Mouse (Mus musculus) limb, embryonic 15.5 days (tissue): ENCODE results near the gene Aadacl2. TPM values are rescaled to one million over a fixed set of nuclear protein-coding genes. Genes with fewer than 3 reads are reported as not detected.

Source experiments
- ATAC-seq: fragments of 200-750 bp; cut with Nextera tagmentation; 2 replicates; pipeline ENCODE4 v1.8.0; 2017; ENCODE audit warnings: low read depth, moderate TSS enrichment; ENCODE audit not compliant: insufficient number of reproducible peaks, low FRiP score, low TSS enrichment
- H3K27ac ChIP-seq: fragments of 300-500 bp; sonication (generic); 2 replicates; pipeline ENCODE4 v1.5.1; 2015; ENCODE audit warnings: moderate library complexity, mild to moderate bottlenecking, inconsistent platforms
- H3K27me3 ChIP-seq: fragments of 300-500 bp; sonication (generic); 2 replicates; pipeline ENCODE4 v1.6.1; 2015; ENCODE audit warnings: inconsistent platforms
- H3K36me3 ChIP-seq: fragments of 300-500 bp; sonication (generic); 2 replicates; pipeline ENCODE4 v1.6.1; 2015; ENCODE audit warnings: inconsistent platforms
- H3K4me1 ChIP-seq: fragments of 300-500 bp; sonication (generic); 2 replicates; pipeline ENCODE4 v1.6.1; 2015; ENCODE audit warnings: inconsistent platforms
- H3K4me2 ChIP-seq: fragments of 300-500 bp; sonication (generic); 2 replicates; pipeline ENCODE4 v1.6.1; 2015; ENCODE audit warnings: mild to moderate bottlenecking, inconsistent platforms
- H3K4me3 ChIP-seq: fragments of 300-500 bp; sonication (generic); 2 replicates; pipeline ENCODE4 v1.5.1; 2015; ENCODE audit warnings: mild to moderate bottlenecking, inconsistent platforms
- H3K9ac ChIP-seq: fragments of 300-500 bp; sonication (generic); 2 replicates; pipeline ENCODE4 v1.6.1; 2015; ENCODE audit warnings: inconsistent platforms
- H3K9me3 ChIP-seq: fragments of 300-500 bp; sonication (generic); 2 replicates; pipeline ENCODE4 v1.6.1; 2016; ENCODE audit warnings: inconsistent platforms
- WGBS: fragments of 180-500 bp; shearing (Covaris S2); methylation state at CpG from one replicate; pipeline ENCODE4 v1.1.7; 2015; 5-methylcytosine and 5-hydroxymethylcytosine counted together
- polyA plus RNA-seq: library from polyadenylated mRNA; unstranded; fragments of >200 nt; fragmentation: Nextera tagmentation; extraction: Ambion mirVana; gene quantifications from 2 replicates; pipeline ENCODE4 v1.2.1, GENCODE M21; 2015

The Aadacl2 gene
- 8.3 and 8.5 TPM in 2 replicates for polyA plus RNA-seq

- no peak for ATAC-seq
- H3K36me3 ChIP-seq, result no peaks in the 10 kb centered on the region
- 71% methylated on average over 1 of the region's 1 CpGs for WGBS
- no peak within 1 kb of the TSS for H3K9ac ChIP-seq
- no peak within 1 kb of the TSS for H3K4me3 ChIP-seq
- H3K4me1 ChIP-seq, result no peaks in the 10 kb centered on the region
- no peak within 1 kb of the TSS for H3K27ac ChIP-seq
- H3K4me2 ChIP-seq, result no peak within 1 kb of the TSS
- H3K9me3 ChIP-seq, result no peaks in the 10 kb centered on the region
- H3K27me3 ChIP-seq, result no peaks in the 10 kb centered on the region
Observed at GRCm38 (mm10) chr3:60006443-60006842, at the start of gene Aadacl2. Aadacl2 (plus strand) TSS chr3:60006743.

GRCm38 (mm10) chr3:59970891-59971290, 35.7 kb upstream of the Aadacl2 start:
- H3K27ac ChIP-seq, result no peak overlapping the region
- H3K9me3 ChIP-seq, result no peaks in the 10 kb centered on the region
- H3K4me2 ChIP-seq, result no peak overlapping the region
- H3K27me3 ChIP-seq, result no peaks in the 10 kb centered on the region
- WGBS, result 81% methylated on average over 5 of the region's 5 CpGs
- no peak overlapping the region for H3K4me3 ChIP-seq
- ATAC-seq, result no peak
- H3K9ac ChIP-seq, result no peak overlapping the region
- H3K4me1 ChIP-seq, result no peaks in the 10 kb centered on the region
- no peaks in the 10 kb centered on the region for H3K36me3 ChIP-seq

- ATAC-seq, result no peak
Observed at GRCm38 (mm10) chr3:59974591-59974990, 32.0 kb upstream of the Aadacl2 start.

GRCm38 (mm10) chr3:60003622-60004021, 2.9 kb upstream of the Aadacl2 start:
- Histone ChIP-seq H3K9me3 (no peaks in the 10 kb centered on the region), H3K4me2 (no peak overlapping the region), H3K27ac (no peak overlapping the region), H3K27me3 (no peaks in the 10 kb centered on the region), H3K4me3 (no peak overlapping the region), H3K36me3 (no peaks in the 10 kb centered on the region), H3K4me1 (no peaks in the 10 kb centered on the region), H3K9ac (no peak overlapping the region)
- no peak for ATAC-seq

More at GRCm38 (mm10) chr3:59974591-59974990, 32.0 kb upstream of the Aadacl2 start:
- Histone ChIP-seq H3K27me3 (no peaks in the 10 kb centered on the region), H3K36me3 (no peaks in the 10 kb centered on the region), H3K9ac (no peak overlapping the region), H3K27ac (no peak overlapping the region), H3K9me3 (no peaks in the 10 kb centered on the region), H3K4me1 (no peaks in the 10 kb centered on the region), H3K4me2 (no peak overlapping the region), H3K4me3 (no peak overlapping the region)

- Histone ChIP-seq H3K9ac (no peak within 1 kb of the TSS), H3K36me3 (no peaks in the 10 kb centered on the region), H3K9me3 (no peaks in the 10 kb centered on the region), H3K4me1 (no peaks in the 10 kb centered on the region), H3K4me3 (no peak within 1 kb of the TSS), H3K27me3 (no peaks in the 10 kb centered on the region), H3K4me2 (no peak within 1 kb of the TSS), H3K27ac (no peak within 1 kb of the TSS)
- no peak for ATAC-seq
- 73% methylated on average over 1 of the region's 1 CpGs for WGBS
Observed at GRCm38 (mm10) chr3:60025417-60025816, 18.9 kb downstream of the Aadacl2 start, which contains the start of gene Aadac. Aadac (plus strand) TSS chr3:60025717.

GRCm38 (mm10) chr3:60031511-60031910, 25.0 kb downstream of the Aadacl2 start:
- H3K9ac ChIP-seq, result no peak overlapping the region
- no peaks in the 10 kb centered on the region for H3K9me3 ChIP-seq
- no peak for ATAC-seq
- H3K27ac ChIP-seq, result no peak overlapping the region
- no peak overlapping the region for H3K4me2 ChIP-seq
- H3K36me3 ChIP-seq, result no peaks in the 10 kb centered on the region
- H3K27me3 ChIP-seq, result no peaks in the 10 kb centered on the region
- WGBS, result 72% methylated on average over 4 of the region's 4 CpGs
- H3K4me3 ChIP-seq, result no peak overlapping the region
- no peaks in the 10 kb centered on the region for H3K4me1 ChIP-seq

- no peak for ATAC-seq
- WGBS, result 71% methylated on average over 3 of the region's 3 CpGs
- no peaks in the 10 kb centered on the region for H3K9me3 ChIP-seq
- H3K27me3 ChIP-seq, result no peaks in the 10 kb centered on the region
- no peaks in the 10 kb centered on the region for H3K36me3 ChIP-seq
- no peak overlapping the region for H3K4me3 ChIP-seq
- no peaks in the 10 kb centered on the region for H3K4me1 ChIP-seq
- H3K9ac ChIP-seq, result no peak overlapping the region
- H3K4me2 ChIP-seq, result no peak overlapping the region
- no peak overlapping the region for H3K27ac ChIP-seq
Observed at GRCm38 (mm10) chr3:60046221-60046913, 39.8 kb downstream of the Aadacl2 start.

GRCm38 (mm10) chr3:60053231-60053927, 46.8 kb downstream of the Aadacl2 start:
- Histone ChIP-seq H3K4me3 (no peak overlapping the region), H3K4me2 (no peak overlapping the region), H3K9me3 (no peaks in the 10 kb centered on the region), H3K27ac (no peak overlapping the region; the same call in 1 of the 2 replicates), H3K36me3 (no peaks in the 10 kb centered on the region), H3K9ac (no peak overlapping the region), H3K27me3 (no peaks in the 10 kb centered on the region), H3K4me1 (peaks cover 2% of the 10 kb centered on the region; the same call in 1 of the 2 replicates)
- ATAC-seq, result no peak
- WGBS, result 70% methylated on average over 3 of the region's 3 CpGs

- H3K9ac ChIP-seq, result no peak overlapping the region
- no peaks in the 10 kb centered on the region for H3K36me3 ChIP-seq
- no peak overlapping the region for H3K4me2 ChIP-seq
- ATAC-seq, result no peak
- 86% methylated on average over 2 of the region's 2 CpGs for WGBS
- H3K27ac ChIP-seq, result no peak overlapping the region; the same call in 1 of the 2 replicates
- H3K27me3 ChIP-seq, result no peaks in the 10 kb centered on the region
- no peaks in the 10 kb centered on the region for H3K9me3 ChIP-seq
- H3K4me3 ChIP-seq, result no peak overlapping the region
- peaks cover 2% of the 10 kb centered on the region; the same call in 1 of the 2 replicates for H3K4me1 ChIP-seq
Observed at GRCm38 (mm10) chr3:60053931-60054330, 47.4 kb downstream of the Aadacl2 start.

- 27% methylated on average over 3 of the region's 3 CpGs for WGBS
- Histone ChIP-seq H3K4me3 (no peak overlapping the region), H3K36me3 (no peaks in the 10 kb centered on the region), H3K9ac (no peak overlapping the region), H3K9me3 (no peaks in the 10 kb centered on the region), H3K27ac (no peak overlapping the region), H3K27me3 (no peaks in the 10 kb centered on the region), H3K4me2 (no peak overlapping the region), H3K4me1 (peaks cover 2% of the 10 kb centered on the region; the same call in 1 of the 2 replicates)
- ATAC-seq, result no peak
Observed at GRCm38 (mm10) chr3:60056451-60056850, 49.9 kb downstream of the Aadacl2 start.

- WGBS, result 75% methylated on average over 2 of the region's 2 CpGs
- ATAC-seq, result no peak
- no peaks in the 10 kb centered on the region for H3K27me3 ChIP-seq
- no peaks in the 10 kb centered on the region for H3K9me3 ChIP-seq
- no peak overlapping the region for H3K4me3 ChIP-seq
- H3K9ac ChIP-seq, result no peak overlapping the region
- H3K4me2 ChIP-seq, result no peak overlapping the region
- peaks cover 2% of the 10 kb centered on the region; the same call in 1 of the 2 replicates for H3K4me1 ChIP-seq
- no peaks in the 10 kb centered on the region for H3K36me3 ChIP-seq
- H3K27ac ChIP-seq, result no peak overlapping the region
Observed at GRCm38 (mm10) chr3:60057070-60057808, 50.7 kb downstream of the Aadacl2 start.

GRCm38 (mm10) chr3:60057809-60058082, 51.2 kb downstream of the Aadacl2 start:
- no peak overlapping the region for H3K9ac ChIP-seq
- no peak overlapping the region for H3K27ac ChIP-seq
- 65% methylated on average over 1 of the region's 1 CpGs for WGBS
- no peak overlapping the region for H3K4me3 ChIP-seq
- H3K9me3 ChIP-seq, result no peaks in the 10 kb centered on the region
- no peak overlapping the region for H3K4me2 ChIP-seq
- peaks cover 2% of the 10 kb centered on the region; the same call in 1 of the 2 replicates for H3K4me1 ChIP-seq
- ATAC-seq, result no peak
- H3K36me3 ChIP-seq, result no peaks in the 10 kb centered on the region
- H3K27me3 ChIP-seq, result no peaks in the 10 kb centered on the region
